Mouse (Mus musculus): ENCODE results near the gene Bax.

GRCm38 (mm10) chr7:45477003-45477402, 10.3 kb upstream of the Bax start:
- TF ChIP-seq GATA1 (IDR thresholded peaks at IDR 0.05; ENCODE audit: low read length): no peak
- TF ChIP-seq TAL1 (IDR thresholded peaks at IDR 0.05; ENCODE audit: low read length): no peak
